Mouse (Mus musculus): Measurements from ENCODE around the gene Vmn2r110. TPM values are rescaled to one million over a fixed set of nuclear protein-coding genes. Genes with fewer than 3 reads are reported as not detected.

Gene Vmn2r110
- total RNA-seq (2021): not detected
- long read RNA-seq, experiment 1: 0 reads
- long read RNA-seq, experiment 2: 0 reads

DNA sequence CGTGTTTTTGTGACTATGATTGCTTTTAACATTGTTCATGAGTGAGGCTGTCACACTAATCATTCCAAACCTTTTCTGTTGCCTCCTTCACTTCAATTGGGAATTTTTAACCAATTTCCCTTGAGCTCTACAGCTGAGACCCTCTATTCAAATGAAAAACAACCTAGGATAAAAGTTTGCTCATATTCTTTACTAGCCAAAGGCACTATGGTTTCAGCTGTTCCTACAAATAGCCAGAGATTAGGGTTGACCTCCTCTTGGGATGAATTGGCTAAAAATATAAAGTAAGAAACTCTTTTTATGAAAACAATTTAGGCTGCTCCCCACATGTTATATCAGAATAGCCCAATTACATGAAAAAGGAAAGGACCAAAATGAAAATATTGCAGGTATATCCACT, at the start of gene Vmn2r110:
Vmn2r110 (minus strand) TSS at position 101 of the 400 bp plus-strand sequence.
- DNase-seq (ENCODE audit: low spot score in 2 of 2): no peak

DNA sequence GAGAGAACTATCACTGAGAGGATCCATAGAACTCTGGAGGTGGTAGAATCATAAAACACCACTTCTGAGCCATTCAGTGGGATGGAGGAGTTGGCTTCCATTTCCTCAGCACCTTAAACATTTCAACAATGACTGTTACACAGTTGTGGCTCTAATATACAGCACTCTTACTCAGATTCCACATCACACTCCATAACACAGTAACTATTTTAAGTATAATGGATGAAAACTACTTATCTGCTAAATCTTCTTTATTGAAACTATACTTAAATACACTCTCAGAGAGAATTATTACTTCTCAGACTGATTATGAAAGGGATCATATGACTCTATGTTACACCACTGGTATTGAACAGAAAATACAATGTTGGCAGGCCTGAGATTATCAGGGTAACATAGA, 28.6 kb upstream of the Vmn2r110 start, which contains the start of gene Fpr-rs3:
Fpr-rs3 (minus strand) TSS at position 101 of the 400 bp plus-strand sequence.
- DNase-seq (ENCODE audit: low spot score in 2 of 2): no peak

DNA sequence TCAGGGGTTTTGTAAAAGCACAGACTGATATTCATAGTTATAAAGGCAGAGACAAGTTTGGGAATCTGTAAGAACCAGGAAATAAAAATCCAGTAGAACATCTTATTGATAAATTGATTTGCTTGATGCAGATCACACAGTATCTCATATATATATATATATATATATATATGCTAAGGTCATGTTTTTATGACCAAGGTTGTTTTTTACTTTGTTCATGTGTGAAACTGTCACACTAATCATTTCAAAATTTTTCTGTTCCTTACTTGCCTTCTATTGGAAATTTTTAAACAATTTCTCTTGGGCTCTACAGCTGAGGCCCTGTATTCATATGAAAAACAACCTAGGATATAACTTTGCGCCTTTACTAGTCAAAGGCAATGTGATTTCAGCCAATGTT, 31.6 kb downstream of the Vmn2r110 start, which contains the start of gene Vmn2r109:
Vmn2r109 (minus strand) TSS at position 101 of the 400 bp plus-strand sequence.
- DNase-seq (ENCODE audit: low spot score in 2 of 2): no peak

Other genes with a start within 250 kb of the Vmn2r110 start
- not detected for gene Vmn1r224, start 182.3 kb downstream of the Vmn2r110 start, total RNA-seq (2021)
- not detected for gene Vmn2r108, start 115.1 kb downstream of the Vmn2r110 start, total RNA-seq (2021)
- not detected for gene Vmn1r225, start 98.3 kb downstream of the Vmn2r110 start, total RNA-seq (2021)
- not detected for gene Vmn2r109, start 31.7 kb downstream of the Vmn2r110 start, total RNA-seq (2021)
- gene Fpr-rs3, start 28.5 kb upstream of the Vmn2r110 start, total RNA-seq (2021): not detected
- not detected for gene Vmn1r226, start 86.4 kb upstream of the Vmn2r110 start, total RNA-seq (2021)
- not detected for gene Vmn1r227, start 133.4 kb upstream of the Vmn2r110 start, total RNA-seq (2021)
- gene Vmn1r228, start 189.7 kb upstream of the Vmn2r110 start, total RNA-seq (2021): not detected
- not detected for gene Vmn1r229, start 215.1 kb upstream of the Vmn2r110 start, total RNA-seq (2021)
- not detected for gene Vmn1r230, start 244.0 kb upstream of the Vmn2r110 start, total RNA-seq (2021)